Mouse (Mus musculus): ENCODE results near the gene Zfp597. TPM values are rescaled to one million over a fixed set of nuclear protein-coding genes. Genes with fewer than 3 reads are reported as not detected.
"Not testable (repeated sequence)": the region's sequence is repeated elsewhere in the genome, so short reads cannot be mapped to it uniquely, and the experiment has no call there.

The Zfp597 gene
- total RNA-seq, 4 experiments from 2014 or later, result 6.5 to 9.3 (median 7.1) TPM

GRCm38 (mm10) chr16:3859254-3859653 is 25.1 kb downstream of the Zfp597 start:
- no peak for DNase-seq (ENCODE audit: low spot score in 2 of 2)

- no peak for DNase-seq (ENCODE audit: low spot score in 2 of 2)
Measured at GRCm38 (mm10) chr16:3855776-3856175, 28.6 kb downstream of the Zfp597 start.

GRCm38 (mm10) chr16:3854437-3855182 is 29.8 kb downstream of the Zfp597 start:
- no peak for DNase-seq (ENCODE audit: low spot score in 2 of 2)

GRCm38 (mm10) chr16:3852586-3852985 is 31.8 kb downstream of the Zfp597 start:
- DNase-seq (ENCODE audit: low spot score in 2 of 2), result no peak

GRCm38 (mm10) chr16:3851301-3851700 is 33.1 kb downstream of the Zfp597 start:
- DNase-seq (ENCODE audit: low spot score in 2 of 2), result not testable (repeated sequence)

- DNase-seq (ENCODE audit: low spot score in 2 of 2), result no peak
Measured at GRCm38 (mm10) chr16:3848416-3848815, 35.9 kb downstream of the Zfp597 start.

- DNase-seq (ENCODE audit: low spot score in 2 of 2), result no peak
Measured at GRCm38 (mm10) chr16:3847871-3848270, 36.5 kb downstream of the Zfp597 start.

- DNase-seq (ENCODE audit: low spot score in 2 of 2), result peak; percentile 92 to 94
Measured at GRCm38 (mm10) chr16:3846711-3847518, 37.4 kb downstream of the Zfp597 start, which contains the start of gene Zfp174. TSS of gene Zfp174 (plus strand) at chr16:3847268.

- DNase-seq (ENCODE audit: low spot score in 2 of 2), result no peak
Measured at GRCm38 (mm10) chr16:3843796-3844195, 40.6 kb downstream of the Zfp597 start.

GRCm38 (mm10) chr16:3842989-3843388 is 41.4 kb downstream of the Zfp597 start:
- DNase-seq (ENCODE audit: low spot score in 2 of 2), result no peak

GRCm38 (mm10) chr16:3839157-3839885 is 45.0 kb downstream of the Zfp597 start:
- no peak for DNase-seq (ENCODE audit: low spot score in 2 of 2)

- DNase-seq (ENCODE audit: low spot score in 2 of 2), result no peak
Measured at GRCm38 (mm10) chr16:3835461-3835860, 48.9 kb downstream of the Zfp597 start.

GRCm38 (mm10) chr16:3830588-3831109 is 53.7 kb downstream of the Zfp597 start, which contains the start of gene Olfr15:
TSS of gene Olfr15 (plus strand) at chr16:3830878.
- no peak for DNase-seq (ENCODE audit: low spot score in 2 of 2)

- no peak for DNase-seq (ENCODE audit: low spot score in 2 of 2)
Measured at GRCm38 (mm10) chr16:3829727-3830126, 54.6 kb downstream of the Zfp597 start.

GRCm38 (mm10) chr16:3828021-3828420 is 56.3 kb downstream of the Zfp597 start:
- no peak for DNase-seq (ENCODE audit: low spot score in 2 of 2)

GRCm38 (mm10) chr16:3820202-3820601 is 64.2 kb downstream of the Zfp597 start:
- DNase-seq (ENCODE audit: low spot score in 2 of 2), result no peak

- DNase-seq (ENCODE audit: low spot score in 2 of 2), result not testable (repeated sequence)
Measured at GRCm38 (mm10) chr16:3814667-3815066, 69.7 kb downstream of the Zfp597 start.
